Mouse (Mus musculus) liver, embryonic 13.5 days (tissue): Measurements from ENCODE around the gene Mipol1. TPM values are rescaled to one million over a fixed set of nuclear protein-coding genes. Genes with fewer than 3 reads are reported as not detected.
"Not testable (repeated sequence)": the region's sequence is repeated elsewhere in the genome, so short reads cannot be mapped to it uniquely, and the experiment has no call there.

Source experiments
- ATAC-seq: fragments of 200-750 bp; cut with Nextera tagmentation; 2 replicates; pipeline ENCODE4 v1.8.0; 2017; ENCODE audit warnings: low read depth, mild to moderate bottlenecking, moderate number of reproducible peaks, moderate library complexity
- DNase-seq: peaks from one replicate; pipeline ENCODE4 v3.0.0; 2022
- H3K27ac ChIP-seq: fragments of 300-500 bp; sonication (generic); 2 replicates; pipeline ENCODE4 v1.5.1; 2015; ENCODE audit warnings: moderate library complexity, mild to moderate bottlenecking, inconsistent platforms
- H3K27me3 ChIP-seq: fragments of 300-500 bp; sonication (generic); 2 replicates; pipeline ENCODE4 v1.6.1; 2015; ENCODE audit warnings: mild to moderate bottlenecking, inconsistent platforms
- H3K36me3 ChIP-seq: fragments of 300-500 bp; sonication (generic); 2 replicates; pipeline ENCODE4 v1.6.1; 2015; ENCODE audit warnings: mild to moderate bottlenecking, inconsistent platforms
- H3K4me1 ChIP-seq: fragments of 300-500 bp; sonication (generic); replicated peaks from 2 replicates; pipeline ENCODE4 v1.6.1; 2015; ENCODE audit warnings: inconsistent platforms
- H3K4me2 ChIP-seq: fragments of 300-500 bp; sonication (generic); 2 replicates; pipeline ENCODE4 v1.6.1; 2015; ENCODE audit warnings: inconsistent platforms, mild to moderate bottlenecking, moderate library complexity
- H3K4me3 ChIP-seq: fragments of 300-500 bp; sonication (generic); replicated peaks from 2 replicates; pipeline ENCODE4 v1.5.1; 2015; ENCODE audit warnings: mild to moderate bottlenecking, inconsistent platforms
- H3K9ac ChIP-seq: fragments of 300-500 bp; sonication (generic); 2 replicates; pipeline ENCODE4 v1.6.1; 2015; ENCODE audit warnings: mild to moderate bottlenecking, inconsistent platforms
- H3K9me3 ChIP-seq: fragments of 300-500 bp; sonication (generic); replicated peaks from 2 replicates; pipeline ENCODE4 v1.6.1; 2016; ENCODE audit warnings: inconsistent platforms
- WGBS: fragments of 180-500 bp; shearing (Covaris S2); methylation state at CpG from one replicate; pipeline ENCODE4 v1.1.7; 2015; ENCODE audit not compliant: insufficient replicate concordance; 5-methylcytosine and 5-hydroxymethylcytosine counted together
- polyA plus RNA-seq: library from polyadenylated mRNA; unstranded; fragments of >200 nt; fragmentation: Nextera tagmentation; extraction: Ambion mirVana; gene quantifications from 2 replicates; pipeline ENCODE4 v1.2.1, GENCODE M21; 2015

The Mipol1 gene
- polyA plus RNA-seq, 1 experiment from 2014 or later: 4.2 TPM

DNA sequence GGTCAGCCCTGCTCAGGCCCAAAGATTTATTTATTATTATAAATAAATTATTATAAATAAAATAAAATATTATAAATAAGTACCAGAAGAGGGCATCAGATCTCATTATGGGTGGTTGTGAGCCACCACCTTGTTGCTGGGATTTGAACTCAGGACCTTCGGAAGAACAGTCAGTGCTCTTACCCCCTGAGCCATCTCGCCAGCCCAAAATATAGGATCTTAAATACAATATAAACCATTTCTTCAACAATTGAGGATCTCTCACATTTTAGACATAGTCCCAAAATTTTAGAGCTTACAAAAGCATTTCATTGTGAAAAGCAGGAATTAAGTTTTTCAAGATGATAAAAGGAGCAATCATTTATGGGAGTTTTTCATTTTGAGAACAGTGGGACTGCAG lies 30.8 kb upstream of the Mipol1 start:
- no peak for ATAC-seq
- H3K4me1 ChIP-seq: peaks cover 30% of the 10 kb centered on the region
- H3K9ac ChIP-seq: no peak overlapping the region
- no peaks in the 10 kb centered on the region for H3K9me3 ChIP-seq
- no peaks in the 10 kb centered on the region for H3K27me3 ChIP-seq
- no peak overlapping the region for H3K27ac ChIP-seq
- H3K4me3 ChIP-seq: no peak overlapping the region
- no peak for DNase-seq
- WGBS: 87% methylated on average over 2 of the region's 2 CpGs
- H3K36me3 ChIP-seq: no peaks in the 10 kb centered on the region
- H3K4me2 ChIP-seq: no peak overlapping the region

DNA sequence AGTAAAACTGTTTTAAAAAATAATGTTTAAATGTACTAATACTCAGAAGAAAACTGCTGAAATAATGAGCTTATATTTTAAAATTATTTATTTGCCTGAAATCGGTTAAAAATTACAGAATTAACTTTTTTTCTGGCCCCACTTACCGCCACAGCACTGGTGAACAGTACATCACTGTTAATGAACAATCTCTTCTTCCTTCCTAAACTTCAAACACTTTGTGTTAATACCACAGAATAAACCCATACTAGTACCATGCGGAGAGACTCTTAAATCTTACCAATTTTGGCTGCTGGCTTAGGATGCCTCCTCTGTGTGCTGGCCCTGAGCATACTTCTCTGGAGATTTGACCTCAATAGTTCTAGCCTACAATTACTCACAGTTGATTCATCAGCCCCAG lies 28.3 kb upstream of the Mipol1 start:
- Histone ChIP-seq H3K4me2 (no peak overlapping the region), H3K27me3 (no peaks in the 10 kb centered on the region), H3K4me3 (no peak overlapping the region), H3K27ac (no peak overlapping the region), H3K9me3 (no peaks in the 10 kb centered on the region), H3K4me1 (peaks cover 25% of the 10 kb centered on the region), H3K36me3 (no peaks in the 10 kb centered on the region), H3K9ac (no peak overlapping the region)
- ATAC-seq: no peak
- no peak for DNase-seq
- WGBS: 90% methylated on average over 3 of the region's 3 CpGs

DNA sequence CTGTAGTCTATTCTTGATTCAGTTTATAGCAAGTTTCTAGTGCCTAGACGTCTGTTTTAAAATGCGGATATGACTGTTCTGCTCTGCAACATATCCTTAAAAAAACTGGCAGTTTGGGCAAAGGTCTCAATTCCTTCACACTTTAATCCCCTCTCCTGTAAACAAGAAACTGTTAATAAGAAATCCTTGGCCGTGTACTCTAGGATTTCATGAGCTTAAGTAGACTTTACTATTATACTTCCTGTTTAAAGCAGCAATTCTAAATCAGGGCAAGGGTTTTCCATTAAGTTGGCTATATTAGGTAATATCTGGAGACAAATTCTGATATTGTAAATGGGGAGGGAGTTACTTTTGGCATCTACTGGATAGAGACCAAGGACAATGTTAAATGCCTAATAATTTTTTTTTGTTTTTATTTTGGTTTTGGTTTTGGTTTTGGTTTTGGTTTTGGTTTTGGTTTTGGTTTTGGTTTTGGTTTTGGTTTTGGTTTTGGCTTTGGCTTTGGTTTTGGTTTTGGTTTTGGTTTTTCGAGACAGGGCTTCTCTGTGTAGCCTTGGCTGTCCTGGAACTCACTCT lies 25.9 kb upstream of the Mipol1 start:
- Histone ChIP-seq H3K36me3 (no peaks in the 10 kb centered on the region), H3K27me3 (no peaks in the 10 kb centered on the region), H3K4me1 (peaks cover 12% of the 10 kb centered on the region), H3K9me3 (no peaks in the 10 kb centered on the region), H3K4me2 (no peak overlapping the region), H3K27ac (no peak overlapping the region), H3K4me3 (no peak overlapping the region), H3K9ac (no peak overlapping the region)
- WGBS: 68% methylated on average over 4 of the region's 4 CpGs
- DNase-seq (no peak), ATAC-seq (no peak)

GRCm38 (mm10) chr12:57211353-57212311 lies 18.6 kb upstream of the Mipol1 start:
- Histone ChIP-seq H3K36me3 (no peaks in the 10 kb centered on the region), H3K4me2 (peak overlapping the region; percentile 89), H3K9me3 (no peaks in the 10 kb centered on the region), H3K9ac (peak overlapping the region; percentile 80), H3K27ac (peak overlapping the region; percentile 59; the same call in 1 of the 2 replicates), H3K27me3 (no peaks in the 10 kb centered on the region), H3K4me1 (peaks cover 19% of the 10 kb centered on the region), H3K4me3 (peak overlapping the region; percentile 68)
- ATAC-seq: peak; percentile 85
- 6% methylated on average over 30 of the region's 30 CpGs for WGBS
- peak; percentile 29 for DNase-seq

- H3K4me2 ChIP-seq, H3K27ac ChIP-seq, DNase-seq, H3K9ac ChIP-seq, H3K4me3 ChIP-seq, H3K36me3 ChIP-seq, ATAC-seq, H3K9me3 ChIP-seq, H3K27me3 ChIP-seq: not testable (repeated sequence)
- WGBS: 60% methylated on average over 5 of the region's 5 CpGs
- peaks cover 19% of the 10 kb centered on the region for H3K4me1 ChIP-seq
These were observed 17.8 kb upstream of the Mipol1 start for GRCm38 (mm10) chr12:57212463-57212862.

GRCm38 (mm10) chr12:57226411-57226810 lies 3.8 kb upstream of the Mipol1 start:
- no peaks in the 10 kb centered on the region for H3K27me3 ChIP-seq
- H3K4me1 ChIP-seq: peaks cover 16% of the 10 kb centered on the region
- H3K36me3 ChIP-seq: no peaks in the 10 kb centered on the region
- ATAC-seq (no peak), DNase-seq (no peak)
- H3K9me3 ChIP-seq: no peaks in the 10 kb centered on the region
- H3K9ac ChIP-seq: no peak overlapping the region
- H3K4me2 ChIP-seq: no peak overlapping the region
- H3K27ac ChIP-seq: no peak overlapping the region
- H3K4me3 ChIP-seq: no peak overlapping the region
- 79% methylated on average over 9 of the region's 9 CpGs for whole genome bisulfite sequencing

- Histone ChIP-seq H3K27me3 (no peaks in the 10 kb centered on the region), H3K4me3 (no peak overlapping the region), H3K27ac (no peak overlapping the region; the same call in 1 of the 2 replicates), H3K4me1 (peaks cover 24% of the 10 kb centered on the region), H3K9me3 (no peaks in the 10 kb centered on the region), H3K9ac (no peak overlapping the region), H3K4me2 (no peak overlapping the region), H3K36me3 (no peaks in the 10 kb centered on the region)
- 60% methylated on average over 8 of the region's 8 CpGs for WGBS
- DNase-seq: no peak
- no peak for ATAC-seq
These were observed 2.5 kb upstream of the Mipol1 start for GRCm38 (mm10) chr12:57227776-57228175.

- WGBS: 15% methylated on average over 4 of the region's 4 CpGs
- peak; percentile 35 for ATAC-seq
- H3K4me1 ChIP-seq: peaks cover 31% of the 10 kb centered on the region
- peak overlapping the region; percentile 90 for H3K27ac ChIP-seq
- no peaks in the 10 kb centered on the region for H3K27me3 ChIP-seq
- peak overlapping the region; percentile 83 for H3K4me2 ChIP-seq
- H3K4me3 ChIP-seq: peak overlapping the region; percentile 89
- no peaks in the 10 kb centered on the region for H3K9me3 ChIP-seq
- DNase-seq: no peak
- H3K9ac ChIP-seq: peak overlapping the region; percentile 93
- H3K36me3 ChIP-seq: peaks cover 3% of the 10 kb centered on the region; the same call in 1 of the 2 replicates
These were observed 524 bp upstream of the Mipol1 start for GRCm38 (mm10) chr12:57229703-57230102.

- peak; percentile 62 for DNase-seq
These were observed 1.1 kb downstream of the Mipol1 start for GRCm38 (mm10) chr12:57231085-57231875.

DNA sequence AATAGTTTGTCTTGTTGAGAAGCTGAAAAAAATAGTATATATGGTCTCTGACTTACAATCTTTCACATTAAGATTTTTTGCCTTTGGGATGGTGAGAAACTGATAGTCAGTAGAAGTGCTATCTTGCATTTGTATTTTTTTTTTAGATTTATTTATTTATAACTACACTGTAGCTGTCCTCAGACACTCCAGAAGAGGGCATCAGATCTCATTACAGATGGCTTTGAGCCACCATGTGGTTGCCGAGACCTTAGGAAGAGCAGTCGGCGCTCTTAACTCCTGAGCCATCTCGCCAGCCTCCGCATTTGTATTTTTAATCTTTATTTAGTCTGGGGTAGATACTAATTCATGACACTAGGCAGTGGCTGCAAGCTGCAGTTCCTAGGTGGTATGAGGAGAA lies 3.2 kb downstream of the Mipol1 start:
- H3K9me3 ChIP-seq: no peaks in the 10 kb centered on the region
- H3K4me3 ChIP-seq: no peak overlapping the region; the same call in 1 of the 2 replicates
- peak overlapping the region; percentile 30 for H3K4me2 ChIP-seq
- no peaks in the 10 kb centered on the region for H3K27me3 ChIP-seq
- no peak for DNase-seq
- WGBS: 40% methylated on average over 5 of the region's 5 CpGs
- H3K36me3 ChIP-seq: peaks cover 21% of the 10 kb centered on the region
- peaks cover 38% of the 10 kb centered on the region for H3K4me1 ChIP-seq
- no peak overlapping the region for H3K27ac ChIP-seq
- no peak overlapping the region for H3K9ac ChIP-seq
- no peak for ATAC-seq

More at GRCm38 (mm10) chr12:57231085-57231875, 1.1 kb downstream of the Mipol1 start:
- H3K9ac ChIP-seq: peak overlapping the region; percentile 93
- WGBS: 28% methylated on average over 14 of the region's 14 CpGs
- H3K9me3 ChIP-seq: no peaks in the 10 kb centered on the region
- peak overlapping the region; percentile 83 for H3K4me2 ChIP-seq
- H3K27ac ChIP-seq: peak overlapping the region; percentile 92
- H3K4me1 ChIP-seq: peaks cover 38% of the 10 kb centered on the region
- peaks cover 13% of the 10 kb centered on the region; the same call in 1 of the 2 replicates for H3K36me3 ChIP-seq
- H3K4me3 ChIP-seq: peak overlapping the region; percentile 89
- H3K27me3 ChIP-seq: no peaks in the 10 kb centered on the region
- ATAC-seq: no peak
